Mouse (Mus musculus) stomach, postnatal 0 days (tissue): ENCODE measurements around the gene Tgfb1i1. TPM values are rescaled to one million over a fixed set of nuclear protein-coding genes. Genes with fewer than 3 reads are reported as not detected.

Experiments used
- ATAC-seq: fragments of 200-750 bp; cut with Nextera tagmentation; 2 replicates; pipeline ENCODE4 v1.8.0; 2017; ENCODE audit not compliant: low FRiP score, low TSS enrichment
- DNase-seq: peaks from one replicate; pipeline ENCODE4 v3.0.0-alpha.2; 2016; ENCODE audit warnings: low spot score
- H3K27ac ChIP-seq: fragments of 300-500 bp; sonication (generic); replicated peaks from 2 replicates; pipeline ENCODE4 v1.5.1; 2014; ENCODE audit warnings: mild to moderate bottlenecking, control low read depth
- H3K27me3 ChIP-seq: fragments of 300-500 bp; sonication (generic); 2 replicates; pipeline ENCODE4 v1.6.1; 2014; ENCODE audit warnings: low read length; ENCODE audit not compliant: control insufficient read depth, insufficient read depth
- H3K36me3 ChIP-seq: fragments of 300-500 bp; sonication (generic); 2 replicates; pipeline ENCODE4 v1.6.1; 2014; ENCODE audit warnings: low read length, mixed read lengths; ENCODE audit not compliant: control insufficient read depth, insufficient read depth
- H3K4me1 ChIP-seq: fragments of 300-500 bp; sonication (generic); replicated peaks from 2 replicates; pipeline ENCODE4 v1.6.1; 2014; ENCODE audit warnings: antibody characterized with exemption; ENCODE audit not compliant: control insufficient read depth, insufficient read depth
- H3K4me2 ChIP-seq: fragments of 300-500 bp; sonication (generic); replicated peaks from 2 replicates; pipeline ENCODE4 v1.6.1; 2014; ENCODE audit warnings: low read depth, mild to moderate bottlenecking, control low read depth, moderate library complexity
- H3K4me3 ChIP-seq: fragments of 300-500 bp; sonication (generic); 2 replicates; pipeline ENCODE4 v1.5.1; 2014; ENCODE audit warnings: low read depth, low read length, control low read depth
- H3K9ac ChIP-seq: fragments of 300-500 bp; sonication (generic); 2 replicates; pipeline ENCODE4 v1.6.1; 2014; ENCODE audit warnings: mild to moderate bottlenecking, low read length, control low read depth, mixed read lengths
- H3K9me3 ChIP-seq: fragments of 300-500 bp; sonication (generic); 2 replicates; pipeline ENCODE4 v1.6.1; 2016; ENCODE audit warnings: low read length; ENCODE audit not compliant: control insufficient read depth
- CTCF ChIP-seq: IDR thresholded peaks from 2 replicates; pipeline ENCODE4 v1.5.1; 2016; ENCODE audit warnings: antibody characterized with exemption, low read depth, mild to moderate bottlenecking, moderate library complexity
- EP300 ChIP-seq: optimal IDR thresholded peaks from 2 replicates; pipeline ENCODE3; 2016; ENCODE audit warnings: antibody characterized with exemption
- WGBS: fragments of 180-500 bp; shearing (Covaris S2); extraction: QIAGEN DNeasy Blood & Tissue Kit; methylation state at CpG from one replicate; pipeline ENCODE4 v1.1.7; 2014; 5-methylcytosine and 5-hydroxymethylcytosine counted together
- polyA plus RNA-seq: library from polyadenylated mRNA; unstranded; fragments of >200 nt; fragmentation: Nextera tagmentation; extraction: Ambion mirVana; gene quantifications from 2 replicates; pipeline ENCODE4 v1.2.1, GENCODE M21; 2015

The Tgfb1i1 gene
- polyA plus RNA-seq, 1 experiment from 2014 or later = 167 TPM

DNA sequence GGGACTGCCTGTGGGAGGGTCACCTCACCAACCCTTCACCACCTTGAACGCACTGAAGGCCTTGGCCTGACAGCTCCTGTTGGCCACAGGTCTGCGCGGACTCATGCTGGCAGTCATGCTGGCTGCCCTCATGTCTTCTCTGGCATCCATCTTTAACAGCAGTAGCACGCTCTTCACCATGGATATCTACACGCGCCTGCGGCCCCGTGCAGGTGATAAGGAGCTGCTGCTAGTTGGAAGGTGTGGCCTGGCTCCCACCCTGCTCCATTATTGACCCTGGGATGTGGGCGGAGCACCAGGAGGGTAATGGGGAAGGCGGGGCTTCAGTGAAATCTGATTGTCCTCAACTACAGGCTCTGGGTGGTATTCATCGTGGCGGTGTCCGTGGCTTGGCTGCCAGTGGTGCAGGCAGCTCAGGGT lies 23.8 kb downstream of the Tgfb1i1 start:
- WGBS = 34% methylated on average over 13 of the region's 13 CpGs
- TF ChIP-seq CTCF = no peak
- TF ChIP-seq EP300 = no peak
- Histone ChIP-seq H3K36me3 (peaks cover 4% of the 10 kb centered on the region; the same call in 1 of the 2 replicates), H3K27ac (no peak overlapping the region), H3K9me3 (no peaks in the 10 kb centered on the region), H3K4me1 (no peaks in the 10 kb centered on the region), H3K9ac (no peak overlapping the region), H3K4me2 (no peak overlapping the region), H3K27me3 (no peaks in the 10 kb centered on the region), H3K4me3 (no peak overlapping the region)
- ATAC-seq (peak; percentile 86), DNase-seq (peak; percentile 81)

DNA sequence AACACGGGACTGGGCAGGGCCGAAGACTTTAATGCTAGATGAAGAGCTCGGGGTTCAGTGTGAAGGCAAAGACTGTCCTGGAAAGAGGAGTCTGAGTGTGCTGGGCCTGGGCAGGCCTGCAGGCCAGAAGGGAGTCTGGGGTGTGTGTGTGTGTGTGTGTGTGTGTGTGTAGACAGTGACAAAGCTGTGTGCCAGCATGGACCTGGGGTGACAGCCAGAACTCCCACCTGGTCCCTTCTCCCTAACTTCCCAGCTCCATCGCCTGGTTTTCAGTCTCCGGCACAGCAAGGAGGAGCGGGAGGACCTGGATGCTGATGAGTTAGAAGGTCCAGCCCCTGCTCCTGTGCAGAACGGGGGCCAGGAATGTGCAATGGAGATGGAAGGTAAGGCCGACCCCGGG lies 24.9 kb downstream of the Tgfb1i1 start:
- DNase-seq (no peak), ATAC-seq (no peak)
- H3K9me3 ChIP-seq = no peaks in the 10 kb centered on the region
- H3K9ac ChIP-seq = no peak overlapping the region
- no peak overlapping the region for H3K27ac ChIP-seq
- TF ChIP-seq CTCF (no peak), EP300 (no peak)
- H3K36me3 ChIP-seq = peaks cover 13% of the 10 kb centered on the region; the same call in 1 of the 2 replicates
- H3K4me2 ChIP-seq = no peak overlapping the region
- 92% methylated on average over 9 of the region's 9 CpGs for WGBS
- H3K4me1 ChIP-seq = no peaks in the 10 kb centered on the region
- no peaks in the 10 kb centered on the region for H3K27me3 ChIP-seq
- no peak overlapping the region for H3K4me3 ChIP-seq

DNA sequence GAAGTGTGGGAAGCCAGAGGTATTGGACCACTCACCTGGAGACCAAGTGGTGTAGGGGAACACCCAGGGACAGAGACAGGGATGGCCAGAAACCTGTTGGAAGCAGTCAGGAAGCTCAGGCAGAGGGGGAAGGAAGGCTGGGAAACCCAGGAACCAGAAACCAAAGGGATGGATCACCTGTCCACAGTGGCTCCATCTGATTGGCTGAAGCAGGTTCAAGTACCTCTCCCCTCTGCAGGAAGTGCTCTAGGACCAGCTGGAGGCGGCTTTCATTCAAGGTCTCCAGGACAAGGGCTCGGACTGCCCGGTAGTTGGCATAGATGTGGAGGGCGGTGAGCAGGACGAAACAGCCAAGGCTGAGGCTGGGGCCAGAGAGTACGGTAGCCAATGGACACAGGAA lies 29.4 kb downstream of the Tgfb1i1 start:
- 95% methylated on average over 6 of the region's 6 CpGs for WGBS
- TF ChIP-seq EP300 = no peak
- TF ChIP-seq CTCF = no peak
- Histone ChIP-seq H3K27ac (no peak overlapping the region), H3K9ac (no peak overlapping the region), H3K36me3 (peaks cover 20% of the 10 kb centered on the region; the same call in 1 of the 2 replicates), H3K27me3 (no peaks in the 10 kb centered on the region), H3K9me3 (no peaks in the 10 kb centered on the region), H3K4me3 (no peak overlapping the region), H3K4me1 (no peaks in the 10 kb centered on the region), H3K4me2 (no peak overlapping the region)
- DNase-seq = no peak
- ATAC-seq = no peak

DNA sequence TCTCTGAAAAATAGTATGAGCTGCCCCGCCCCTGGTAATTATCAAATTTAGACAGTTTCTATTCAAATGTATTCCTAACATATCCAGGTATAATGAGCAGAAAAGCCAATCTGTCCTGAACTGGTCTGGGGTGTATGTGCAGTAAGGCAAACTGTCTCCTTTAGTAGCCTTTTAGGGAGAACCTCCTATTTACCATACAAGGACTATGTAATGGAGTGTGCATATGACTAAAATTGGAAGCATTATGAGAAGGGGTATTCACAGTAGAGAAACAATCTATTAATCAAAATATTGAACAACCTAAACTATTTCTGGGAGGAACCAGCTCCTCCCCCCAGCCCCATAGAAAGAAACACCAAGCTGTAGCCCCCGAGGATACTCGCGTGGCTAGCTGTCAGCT lies 33.1 kb downstream of the Tgfb1i1 start:
- ATAC-seq = no peak; the same call in 1 of the 2 replicates
- peaks cover 20% of the 10 kb centered on the region; the same call in 1 of the 2 replicates for H3K36me3 ChIP-seq

DNA sequence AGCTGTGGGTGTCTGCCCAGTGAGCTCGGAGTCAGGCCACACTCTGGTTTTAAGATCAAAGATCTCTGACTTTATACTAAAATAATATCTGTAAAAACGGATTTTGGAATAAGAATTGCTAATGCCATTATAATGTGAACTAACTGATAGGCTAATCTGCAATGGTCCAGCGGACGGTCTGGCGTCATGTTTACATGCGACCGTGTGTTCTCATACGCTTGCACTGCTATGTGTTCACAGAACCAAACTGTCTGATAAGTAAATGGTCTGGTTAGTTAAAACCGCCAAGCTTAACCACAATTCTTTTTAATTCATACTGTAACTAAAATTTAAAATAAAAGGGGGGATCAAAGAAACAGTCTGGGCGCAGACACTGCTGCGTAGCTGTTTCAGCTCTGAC lies 35.2 kb downstream of the Tgfb1i1 start:
- no peak for TF ChIP-seq CTCF
- TF ChIP-seq EP300 = no peak
- DNase-seq (no peak), ATAC-seq (no peak)
- no peaks in the 10 kb centered on the region for H3K9me3 ChIP-seq
- no peak overlapping the region for H3K27ac ChIP-seq
- H3K4me1 ChIP-seq = no peaks in the 10 kb centered on the region
- no peak overlapping the region for H3K4me3 ChIP-seq
- H3K9ac ChIP-seq = no peak overlapping the region
- WGBS = 86% methylated on average over 11 of the region's 11 CpGs
- peaks cover 6% of the 10 kb centered on the region for H3K36me3 ChIP-seq
- H3K27me3 ChIP-seq = no peaks in the 10 kb centered on the region
- no peak overlapping the region for H3K4me2 ChIP-seq

More for the DNA sequence above, 33.1 kb downstream of the Tgfb1i1 start:
- WGBS = 75% methylated on average over 4 of the region's 4 CpGs
- no peaks in the 10 kb centered on the region for H3K9me3 ChIP-seq
- H3K4me2 ChIP-seq = no peak overlapping the region
- TF ChIP-seq CTCF (no peak), EP300 (no peak)
- H3K4me1 ChIP-seq = no peaks in the 10 kb centered on the region
- H3K4me3 ChIP-seq = no peak overlapping the region
- no peak overlapping the region for H3K9ac ChIP-seq
- DNase-seq = no peak
- H3K27me3 ChIP-seq = no peaks in the 10 kb centered on the region
- H3K27ac ChIP-seq = 0 out of 2 replicates have a peak overlapping the region, but pooled peaks have one; percentile 25

DNA sequence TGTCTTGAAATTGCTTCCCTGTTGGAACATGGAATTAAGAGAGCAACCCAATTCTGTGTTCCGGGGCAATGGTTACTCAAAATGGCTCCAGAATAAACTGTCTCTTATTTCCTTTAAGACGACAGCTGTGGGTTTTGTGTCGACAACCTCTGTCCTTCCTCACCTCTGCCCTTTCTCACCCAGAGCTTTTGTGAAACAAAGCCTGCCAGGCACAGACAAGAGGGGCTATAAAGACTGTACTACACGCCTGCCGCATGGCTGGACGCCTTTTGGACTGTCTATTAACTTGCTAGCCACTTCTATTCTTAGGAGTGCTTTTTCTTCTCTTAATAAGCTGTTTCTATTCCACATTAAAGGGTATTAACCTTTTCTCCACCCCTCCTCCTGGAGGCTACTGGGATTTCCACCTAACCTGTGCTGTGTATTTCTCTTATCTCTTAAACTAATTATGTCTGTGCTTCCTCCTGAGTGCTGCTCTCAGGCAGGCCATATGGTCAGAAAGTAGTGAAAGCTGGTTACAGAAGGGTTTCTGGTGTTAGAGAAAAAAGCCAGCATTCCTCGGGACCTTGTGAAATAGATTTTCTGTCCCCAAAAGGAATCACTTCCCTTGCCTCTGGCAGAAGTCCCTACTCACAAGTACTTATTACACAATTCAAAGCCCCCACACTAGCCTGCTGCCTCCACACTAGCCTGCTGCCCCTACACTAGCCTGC lies 36.1 kb downstream of the Tgfb1i1 start:
- Histone ChIP-seq H3K9ac (no peak overlapping the region), H3K4me3 (no peak overlapping the region), H3K27me3 (no peaks in the 10 kb centered on the region), H3K4me1 (no peaks in the 10 kb centered on the region), H3K9me3 (no peaks in the 10 kb centered on the region), H3K27ac (no peak overlapping the region), H3K36me3 (peaks cover 12% of the 10 kb centered on the region), H3K4me2 (no peak overlapping the region)
- DNase-seq (no peak), ATAC-seq (no peak; the same call in 1 of the 2 replicates)
- 43% methylated on average over 7 of the region's 7 CpGs for WGBS
- no peak for TF ChIP-seq CTCF
- TF ChIP-seq EP300 = no peak
